Mouse (Mus musculus): ENCODE results near the gene Scn2b.

DNA sequence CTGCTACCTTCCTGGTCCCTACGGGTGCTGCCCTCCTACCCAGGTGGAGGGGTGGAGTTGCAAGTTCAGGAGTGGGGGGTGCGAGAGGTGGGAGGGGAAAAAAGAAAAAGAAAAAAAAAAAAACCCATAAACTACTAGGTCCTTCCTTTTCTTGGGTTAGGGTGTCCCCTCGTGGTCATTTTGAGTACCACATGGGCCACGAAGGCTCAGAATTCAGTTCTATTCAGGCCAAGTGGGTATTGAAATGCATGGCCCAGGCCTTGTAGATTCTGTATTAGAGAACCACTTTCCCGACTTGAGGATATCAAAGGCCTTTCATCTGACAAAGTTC lies 28.6 kb downstream of the Scn2b start:
- no peak for TF ChIP-seq POLR2A (IDR thresholded peaks at IDR 0.05; ENCODE audit: low read depth, low read length)
- peak; percentile 70 for TF ChIP-seq CTCF (conservative IDR thresholded peaks at IDR 0.05; ENCODE audit: insufficient read depth, insufficient read length, low read depth, low read length)
